Mouse (Mus musculus): ENCODE measurements around the gene Apol6. TPM values are rescaled to one million over a fixed set of nuclear protein-coding genes. Genes with fewer than 3 reads are reported as not detected.

Gene Apol6
- total and polyA plus RNA-seq, 3 experiments: 0.47 to 8.0 (median 0.89) TPM

GRCm38 (mm10) chr15:77080684-77081254, 36.2 kb downstream of the Apol6 start:
- TF ChIP-seq CTCF (IDR thresholded peaks at IDR 0.05) (no peak), EP300 (IDR thresholded peaks at IDR 0.05; ENCODE audit: insufficient read depth, low read depth, low read length) (no peak), POLR2A (IDR thresholded peaks at IDR 0.05; ENCODE audit: insufficient read depth, low read depth, low read length) (no peak)
- Histone ChIP-seq H3K36me3 (ENCODE audit: control insufficient read depth, insufficient read depth, low read length) (peaks cover 3% of the 10 kb centered on the region), H3K27me3 (ENCODE audit: control insufficient read depth, insufficient read depth, low read length) (no peaks in the 10 kb centered on the region), H3K4me3 (no peak overlapping the region), H3K9ac (ENCODE audit: low read depth, low read length) (no peak overlapping the region), H3K4me1 (ENCODE audit: control insufficient read depth, insufficient read depth, low read length) (peaks cover 7% of the 10 kb centered on the region), H3K27ac (peak overlapping the region; percentile 52), H3K79me2 (replicated peaks; ENCODE audit: control insufficient read depth, insufficient read depth, low read length) (no peaks in the 10 kb centered on the region)
- peak in 1 of 2 experiments; percentile 36 for DNase-seq
- 49% methylated on average over 14 of the region's 14 CpGs for WGBS
- intact Hi-C loops (cut with DNase I): loop anchor here (5.0 kb wide), 1 partner anchor 142 kb away; no protein-coding TSS in a partner anchor

GRCm38 (mm10) chr15:77081454-77081853, 36.9 kb downstream of the Apol6 start:
- H3K36me3 ChIP-seq (ENCODE audit: control insufficient read depth, insufficient read depth, low read length): peaks cover 3% of the 10 kb centered on the region
- intact Hi-C loops (cut with DNase I): loop anchor here (5.0 kb wide), 1 partner anchor 141 kb away; no protein-coding TSS in a partner anchor
- TF ChIP-seq POLR2A (IDR thresholded peaks at IDR 0.05; ENCODE audit: insufficient read depth, low read depth, low read length): no peak
- TF ChIP-seq EP300 (IDR thresholded peaks at IDR 0.05; ENCODE audit: insufficient read depth, low read depth, low read length): no peak
- TF ChIP-seq CTCF (IDR thresholded peaks at IDR 0.05): 0 out of 2 replicates have a peak, but pooled peaks have one; percentile 9
- no peak overlapping the region for H3K9ac ChIP-seq (ENCODE audit: low read depth, low read length)
- H3K27ac ChIP-seq: peak overlapping the region; percentile 52; the same call in 1 of the 2 replicates
- H3K4me3 ChIP-seq: no peak overlapping the region
- peaks cover 7% of the 10 kb centered on the region for H3K4me1 ChIP-seq (ENCODE audit: control insufficient read depth, insufficient read depth, low read length)
- H3K27me3 ChIP-seq (ENCODE audit: control insufficient read depth, insufficient read depth, low read length): no peaks in the 10 kb centered on the region
- DNase-seq: no peak
- H3K79me2 ChIP-seq (replicated peaks; ENCODE audit: control insufficient read depth, insufficient read depth, low read length): no peaks in the 10 kb centered on the region
- 57% methylated on average over 5 of the region's 5 CpGs for WGBS

- WGBS: 58% methylated on average over 7 of the region's 7 CpGs
- DNase-seq: peak; percentile 67 to 76
- Histone ChIP-seq H3K4me1 (ENCODE audit: control insufficient read depth, insufficient read depth, low read length) (peaks cover 4% of the 10 kb centered on the region), H3K4me3 (no peak overlapping the region), H3K27me3 (ENCODE audit: control insufficient read depth, insufficient read depth, low read length) (no peaks in the 10 kb centered on the region), H3K9ac (ENCODE audit: low read depth, low read length) (no peak overlapping the region), H3K36me3 (ENCODE audit: control insufficient read depth, insufficient read depth, low read length) (peaks cover 7% of the 10 kb centered on the region), H3K27ac (peak overlapping the region; percentile 7), H3K79me2 (replicated peaks; ENCODE audit: control insufficient read depth, insufficient read depth, low read length) (no peaks in the 10 kb centered on the region)
- intact Hi-C loops (cut with DNase I): no loop called here
- TF ChIP-seq CTCF (IDR thresholded peaks at IDR 0.05) (no peak), POLR2A (IDR thresholded peaks at IDR 0.05; ENCODE audit: insufficient read depth, low read depth, low read length) (no peak), EP300 (IDR thresholded peaks at IDR 0.05; ENCODE audit: insufficient read depth, low read depth, low read length) (no peak)
Measured at GRCm38 (mm10) chr15:77085818-77086217, 41.3 kb downstream of the Apol6 start.

- Histone ChIP-seq H3K79me2 (replicated peaks; ENCODE audit: control insufficient read depth, insufficient read depth, low read length) (no peaks in the 10 kb centered on the region), H3K4me1 (ENCODE audit: control insufficient read depth, insufficient read depth, low read length) (peaks cover 2% of the 10 kb centered on the region; the same call in 1 of the 2 replicates), H3K4me3 (no peak overlapping the region), H3K27me3 (ENCODE audit: control insufficient read depth, insufficient read depth, low read length) (no peaks in the 10 kb centered on the region), H3K9ac (ENCODE audit: low read depth, low read length) (no peak overlapping the region), H3K27ac (peak overlapping the region; percentile 7; the same call in 1 of the 2 replicates), H3K36me3 (ENCODE audit: control insufficient read depth, insufficient read depth, low read length) (peaks cover 5% of the 10 kb centered on the region)
- no peak for DNase-seq
- TF ChIP-seq EP300 (IDR thresholded peaks at IDR 0.05; ENCODE audit: insufficient read depth, low read depth, low read length) (no peak), CTCF (IDR thresholded peaks at IDR 0.05) (no peak), POLR2A (IDR thresholded peaks at IDR 0.05; ENCODE audit: insufficient read depth, low read depth, low read length) (no peak)
- intact Hi-C loops (cut with DNase I): no loop called here
- 87% methylated on average over 1 of the region's 1 CpGs for WGBS
Measured at GRCm38 (mm10) chr15:77086488-77086887, 42.0 kb downstream of the Apol6 start.

- H3K4me3 ChIP-seq: no peak overlapping the region
- no peaks in the 10 kb centered on the region; the same call in 1 of the 2 replicates for H3K4me1 ChIP-seq (ENCODE audit: control insufficient read depth, insufficient read depth, low read length)
- H3K79me2 ChIP-seq (replicated peaks; ENCODE audit: control insufficient read depth, insufficient read depth, low read length): no peaks in the 10 kb centered on the region
- intact Hi-C loops (cut with DNase I): no loop called here
- no peak overlapping the region for H3K9ac ChIP-seq (ENCODE audit: low read depth, low read length)
- DNase-seq: no peak
- no peak overlapping the region for H3K27ac ChIP-seq
- 79% methylated on average over 11 of the region's 11 CpGs for WGBS
- H3K36me3 ChIP-seq (ENCODE audit: control insufficient read depth, insufficient read depth, low read length): peaks cover 5% of the 10 kb centered on the region; the same call in 1 of the 2 replicates
- H3K27me3 ChIP-seq (ENCODE audit: control insufficient read depth, insufficient read depth, low read length): no peaks in the 10 kb centered on the region
- TF ChIP-seq POLR2A (IDR thresholded peaks at IDR 0.05; ENCODE audit: insufficient read depth, low read depth, low read length) (no peak), EP300 (IDR thresholded peaks at IDR 0.05; ENCODE audit: insufficient read depth, low read depth, low read length) (no peak), CTCF (IDR thresholded peaks at IDR 0.05) (no peak)
Measured at GRCm38 (mm10) chr15:77089249-77089648, 44.7 kb downstream of the Apol6 start.

- Histone ChIP-seq H3K27me3 (ENCODE audit: control insufficient read depth, insufficient read depth, low read length) (no peaks in the 10 kb centered on the region), H3K9ac (ENCODE audit: low read depth, low read length) (no peak overlapping the region), H3K79me2 (replicated peaks; ENCODE audit: control insufficient read depth, insufficient read depth, low read length) (no peaks in the 10 kb centered on the region), H3K36me3 (ENCODE audit: control insufficient read depth, insufficient read depth, low read length) (peaks cover 5% of the 10 kb centered on the region; the same call in 1 of the 2 replicates), H3K27ac (no peak overlapping the region), H3K4me1 (ENCODE audit: control insufficient read depth, insufficient read depth, low read length) (no peaks in the 10 kb centered on the region; the same call in 1 of the 2 replicates), H3K4me3 (no peak overlapping the region)
- no peak for DNase-seq
- intact Hi-C loops (cut with DNase I): no loop called here
- 62% methylated on average over 5 of the region's 5 CpGs for WGBS
- no peak for TF ChIP-seq EP300 (IDR thresholded peaks at IDR 0.05; ENCODE audit: insufficient read depth, low read depth, low read length)
- no peak for TF ChIP-seq POLR2A (IDR thresholded peaks at IDR 0.05; ENCODE audit: insufficient read depth, low read depth, low read length)
- no peak for TF ChIP-seq CTCF (IDR thresholded peaks at IDR 0.05)
Measured at GRCm38 (mm10) chr15:77090531-77090930, 46.0 kb downstream of the Apol6 start.

Data from heart, adult 2 months (tissue).